Mouse (Mus musculus) limb, embryonic 15.5 days (tissue): ENCODE measurements at regions not wholly inside any gene's neighbourhood (a gene's known extent, or its start where the extent isn't known, plus 50 kb on each side); places are given as distances from the start of the nearest gene placed in this dataset.

Source experiments
- ATAC-seq: fragments of 200-750 bp; cut with Nextera tagmentation; 2 replicates; pipeline ENCODE4 v1.8.0; 2017; ENCODE audit warnings: low read depth, moderate TSS enrichment; ENCODE audit not compliant: insufficient number of reproducible peaks, low FRiP score, low TSS enrichment
- H3K27ac ChIP-seq: fragments of 300-500 bp; sonication (generic); 2 replicates; pipeline ENCODE4 v1.5.1; 2015; ENCODE audit warnings: moderate library complexity, mild to moderate bottlenecking, inconsistent platforms
- H3K27me3 ChIP-seq: fragments of 300-500 bp; sonication (generic); 2 replicates; pipeline ENCODE4 v1.6.1; 2015; ENCODE audit warnings: inconsistent platforms
- H3K36me3 ChIP-seq: fragments of 300-500 bp; sonication (generic); 2 replicates; pipeline ENCODE4 v1.6.1; 2015; ENCODE audit warnings: inconsistent platforms
- H3K4me1 ChIP-seq: fragments of 300-500 bp; sonication (generic); 2 replicates; pipeline ENCODE4 v1.6.1; 2015; ENCODE audit warnings: inconsistent platforms
- H3K4me2 ChIP-seq: fragments of 300-500 bp; sonication (generic); 2 replicates; pipeline ENCODE4 v1.6.1; 2015; ENCODE audit warnings: mild to moderate bottlenecking, inconsistent platforms
- H3K4me3 ChIP-seq: fragments of 300-500 bp; sonication (generic); 2 replicates; pipeline ENCODE4 v1.5.1; 2015; ENCODE audit warnings: mild to moderate bottlenecking, inconsistent platforms
- H3K9ac ChIP-seq: fragments of 300-500 bp; sonication (generic); 2 replicates; pipeline ENCODE4 v1.6.1; 2015; ENCODE audit warnings: inconsistent platforms
- H3K9me3 ChIP-seq: fragments of 300-500 bp; sonication (generic); 2 replicates; pipeline ENCODE4 v1.6.1; 2016; ENCODE audit warnings: inconsistent platforms
- WGBS: fragments of 180-500 bp; shearing (Covaris S2); methylation state at CpG from one replicate; pipeline ENCODE4 v1.1.7; 2015; 5-methylcytosine and 5-hydroxymethylcytosine counted together

DNA sequence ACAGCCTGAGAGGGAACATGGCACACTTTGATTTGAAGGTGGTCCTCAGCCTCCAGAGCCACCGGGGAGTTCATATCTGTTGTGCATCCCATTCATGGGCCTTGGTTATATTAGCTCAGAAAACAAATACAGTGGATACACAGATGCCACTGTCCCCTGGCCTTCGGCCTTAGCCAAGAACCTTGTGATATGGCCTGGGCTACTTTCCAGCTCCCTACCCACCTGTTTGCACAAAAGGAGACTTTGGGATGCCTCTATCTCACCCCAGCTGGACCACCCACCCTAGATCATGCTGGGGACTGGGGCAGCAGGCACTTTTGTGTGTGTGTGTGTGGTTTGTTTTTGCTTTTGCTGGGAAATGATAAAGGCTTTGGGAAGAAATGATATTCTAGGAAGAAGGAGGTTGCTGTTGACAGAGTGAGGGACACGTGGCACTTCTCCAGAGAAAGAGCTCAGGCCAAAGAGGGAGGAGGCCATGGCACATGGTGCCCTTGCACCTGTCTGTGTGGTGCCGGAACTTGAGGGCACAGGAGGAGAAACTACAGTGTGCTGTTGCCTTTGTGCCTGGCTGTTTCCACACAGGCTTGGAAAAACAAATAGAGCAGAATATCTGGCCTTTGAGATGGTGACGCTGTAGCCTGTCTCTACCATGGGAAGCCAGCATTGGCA is 135.6 kb upstream of the Id2 start:
- WGBS, result 77% methylated on average over 5 of the region's 5 CpGs
- Histone ChIP-seq H3K4me3 (no peak overlapping the region), H3K4me2 (no peak overlapping the region), H3K27me3 (no peaks in the 10 kb centered on the region), H3K4me1 (peaks cover 20% of the 10 kb centered on the region), H3K36me3 (no peaks in the 10 kb centered on the region), H3K9ac (no peak overlapping the region), H3K27ac (no peak overlapping the region), H3K9me3 (no peaks in the 10 kb centered on the region)
- no peak for ATAC-seq

DNA sequence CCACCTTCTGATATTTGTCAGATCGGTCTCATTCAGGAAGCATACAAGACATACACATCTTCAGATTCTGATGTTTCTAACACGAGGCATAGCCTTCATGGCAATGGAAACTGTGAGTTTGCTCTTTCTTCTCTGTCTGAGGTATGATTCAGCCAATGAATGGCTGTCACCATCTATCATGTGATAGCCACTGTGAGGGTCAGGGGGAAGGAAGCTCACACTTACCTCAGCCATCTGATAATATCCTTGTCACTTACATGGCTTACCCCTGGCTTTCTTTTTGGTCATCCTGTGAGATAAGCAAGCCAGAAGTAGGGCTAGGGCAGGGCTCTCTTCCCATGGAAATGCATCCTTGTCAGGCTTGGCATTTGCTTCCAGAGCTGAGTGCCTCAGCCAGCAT is 131.8 kb upstream of the Id2 start:
- Histone ChIP-seq H3K9ac (no peak overlapping the region), H3K4me2 (no peak overlapping the region), H3K27ac (no peak overlapping the region), H3K4me3 (no peak overlapping the region), H3K36me3 (no peaks in the 10 kb centered on the region), H3K27me3 (no peaks in the 10 kb centered on the region), H3K9me3 (no peaks in the 10 kb centered on the region), H3K4me1 (0 out of 2 replicates have a peak, but pooled peaks cover 11% of the 10 kb centered on the region)
- no peak for ATAC-seq
- WGBS, result 87% methylated on average over 2 of the region's 2 CpGs

DNA sequence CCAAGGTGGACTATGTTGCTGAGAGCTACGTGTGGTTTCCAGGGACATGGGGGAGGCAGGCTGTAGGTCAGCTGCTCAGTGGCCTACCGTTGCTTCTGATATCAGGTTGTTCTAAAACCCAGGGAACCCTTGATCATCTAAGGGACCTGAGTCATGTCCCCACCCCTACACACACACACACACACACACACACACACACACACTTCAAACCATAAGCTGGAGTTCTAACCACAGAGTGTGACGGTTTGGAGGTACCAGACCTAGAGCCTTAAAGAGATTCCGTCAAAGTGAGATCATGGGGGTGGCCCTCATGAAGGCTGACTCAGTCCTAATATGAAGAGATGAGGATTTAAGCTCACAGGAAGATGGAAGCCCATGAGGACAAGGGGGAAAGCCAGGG is 130.8 kb upstream of the Id2 start:
- no peaks in the 10 kb centered on the region for H3K9me3 ChIP-seq
- no peak overlapping the region for H3K4me3 ChIP-seq
- 91% methylated on average over 4 of the region's 4 CpGs for WGBS
- no peaks in the 10 kb centered on the region for H3K27me3 ChIP-seq
- H3K27ac ChIP-seq, result no peak overlapping the region
- no peak for ATAC-seq
- no peaks in the 10 kb centered on the region for H3K36me3 ChIP-seq
- H3K9ac ChIP-seq, result no peak overlapping the region
- 0 out of 2 replicates have a peak, but pooled peaks cover 4% of the 10 kb centered on the region for H3K4me1 ChIP-seq
- no peak overlapping the region for H3K4me2 ChIP-seq

DNA sequence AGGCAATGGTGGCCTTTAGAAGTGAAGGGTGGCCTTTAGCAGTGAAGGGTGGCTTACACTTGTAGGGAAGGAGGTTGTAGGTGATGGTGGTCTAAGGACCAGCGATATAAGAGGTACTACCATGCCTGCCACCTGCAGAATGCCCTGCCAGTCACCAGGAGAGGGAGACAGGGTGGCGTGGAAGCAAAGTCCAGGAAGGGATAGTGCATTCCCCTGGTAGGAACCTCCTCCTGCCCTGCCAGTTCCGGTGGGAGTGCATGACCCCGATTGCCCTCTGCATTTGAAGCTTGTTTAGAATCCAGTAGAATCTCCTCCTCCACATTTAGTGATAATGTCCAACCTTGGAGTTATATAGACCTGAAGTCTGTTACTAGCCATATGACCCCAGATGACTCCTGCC is 127.7 kb upstream of the Id2 start:
- WGBS, result 86% methylated on average over 4 of the region's 4 CpGs
- H3K36me3 ChIP-seq, result no peaks in the 10 kb centered on the region
- no peak overlapping the region for H3K27ac ChIP-seq
- ATAC-seq, result no peak
- H3K27me3 ChIP-seq, result no peaks in the 10 kb centered on the region
- H3K4me2 ChIP-seq, result no peak overlapping the region
- H3K4me1 ChIP-seq, result no peaks in the 10 kb centered on the region
- no peak overlapping the region for H3K9ac ChIP-seq
- no peaks in the 10 kb centered on the region for H3K9me3 ChIP-seq
- no peak overlapping the region for H3K4me3 ChIP-seq

DNA sequence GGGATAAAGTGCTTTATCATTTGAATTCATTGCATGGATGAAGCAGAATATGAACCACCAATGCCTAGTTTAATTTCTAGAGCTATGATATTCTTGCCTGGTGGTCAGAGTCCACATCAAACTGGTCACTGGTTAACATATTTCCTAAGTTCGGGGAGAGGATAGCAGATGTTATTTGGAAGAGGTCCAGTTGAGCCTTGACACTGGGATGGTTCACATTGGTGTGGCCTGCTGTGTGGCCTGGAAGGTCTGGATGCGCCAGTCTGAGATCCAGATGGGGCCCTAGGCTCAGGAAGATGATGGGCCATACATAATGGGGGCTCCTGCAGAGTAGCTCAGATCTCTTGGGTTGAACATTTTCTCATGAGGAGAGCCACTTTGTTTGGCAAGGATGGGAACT is 127.3 kb upstream of the Id2 start:
- WGBS, result 92% methylated on average over 2 of the region's 2 CpGs
- Histone ChIP-seq H3K27me3 (no peaks in the 10 kb centered on the region), H3K4me3 (no peak overlapping the region), H3K4me2 (no peak overlapping the region), H3K9ac (no peak overlapping the region), H3K4me1 (no peaks in the 10 kb centered on the region), H3K9me3 (no peaks in the 10 kb centered on the region), H3K36me3 (no peaks in the 10 kb centered on the region), H3K27ac (no peak overlapping the region)
- no peak for ATAC-seq

DNA sequence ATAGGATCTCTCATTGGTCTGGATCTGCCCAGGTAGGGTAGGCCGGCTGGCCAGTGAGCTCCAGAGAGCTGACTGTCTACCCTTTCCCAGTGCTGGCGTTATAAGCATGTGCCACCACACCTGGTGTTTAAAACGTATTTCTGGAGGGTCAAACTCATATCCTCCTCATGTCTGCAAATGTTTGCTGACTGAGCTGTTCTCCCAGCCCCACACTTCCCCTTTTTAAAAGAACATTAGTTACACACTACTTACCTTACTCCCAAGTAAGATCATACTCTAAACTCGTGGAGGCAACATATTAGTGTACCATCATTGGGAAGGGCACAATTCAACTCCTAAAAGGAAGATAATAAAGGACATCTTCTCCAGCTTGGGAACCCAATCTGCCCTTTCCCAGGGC is 126.6 kb upstream of the Id2 start:
- WGBS, result 78% methylated on average over 4 of the region's 4 CpGs
- ATAC-seq, result no peak
- Histone ChIP-seq H3K27me3 (no peaks in the 10 kb centered on the region), H3K9ac (no peak overlapping the region), H3K4me2 (no peak overlapping the region), H3K36me3 (no peaks in the 10 kb centered on the region), H3K9me3 (no peaks in the 10 kb centered on the region), H3K4me3 (no peak overlapping the region), H3K4me1 (no peaks in the 10 kb centered on the region), H3K27ac (no peak overlapping the region)

DNA sequence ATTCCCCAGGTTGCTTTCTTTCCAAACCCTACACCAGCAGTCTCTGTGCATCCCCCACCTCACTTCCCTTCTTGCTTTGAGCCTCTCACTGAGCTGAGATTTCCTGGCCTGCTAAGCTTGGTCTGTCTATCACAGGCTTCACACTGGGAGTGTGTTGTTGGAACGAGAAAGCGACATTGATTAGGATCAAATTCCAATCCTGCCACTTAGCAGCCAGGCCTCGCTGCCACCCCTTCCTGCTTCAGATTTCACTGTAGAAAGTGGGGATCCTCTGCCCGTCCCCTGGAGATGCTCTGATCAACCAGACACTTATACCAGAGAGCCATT is 123.8 kb upstream of the Id2 start:
- H3K27me3 ChIP-seq, result no peaks in the 10 kb centered on the region
- H3K27ac ChIP-seq, result no peak overlapping the region
- WGBS, result 39% methylated on average over 4 of the region's 4 CpGs
- no peak overlapping the region for H3K4me3 ChIP-seq
- H3K9ac ChIP-seq, result no peak overlapping the region
- no peaks in the 10 kb centered on the region for H3K36me3 ChIP-seq
- no peak overlapping the region for H3K4me2 ChIP-seq
- peaks cover 4% of the 10 kb centered on the region; the same call in 1 of the 2 replicates for H3K4me1 ChIP-seq
- no peak for ATAC-seq
- no peaks in the 10 kb centered on the region for H3K9me3 ChIP-seq

DNA sequence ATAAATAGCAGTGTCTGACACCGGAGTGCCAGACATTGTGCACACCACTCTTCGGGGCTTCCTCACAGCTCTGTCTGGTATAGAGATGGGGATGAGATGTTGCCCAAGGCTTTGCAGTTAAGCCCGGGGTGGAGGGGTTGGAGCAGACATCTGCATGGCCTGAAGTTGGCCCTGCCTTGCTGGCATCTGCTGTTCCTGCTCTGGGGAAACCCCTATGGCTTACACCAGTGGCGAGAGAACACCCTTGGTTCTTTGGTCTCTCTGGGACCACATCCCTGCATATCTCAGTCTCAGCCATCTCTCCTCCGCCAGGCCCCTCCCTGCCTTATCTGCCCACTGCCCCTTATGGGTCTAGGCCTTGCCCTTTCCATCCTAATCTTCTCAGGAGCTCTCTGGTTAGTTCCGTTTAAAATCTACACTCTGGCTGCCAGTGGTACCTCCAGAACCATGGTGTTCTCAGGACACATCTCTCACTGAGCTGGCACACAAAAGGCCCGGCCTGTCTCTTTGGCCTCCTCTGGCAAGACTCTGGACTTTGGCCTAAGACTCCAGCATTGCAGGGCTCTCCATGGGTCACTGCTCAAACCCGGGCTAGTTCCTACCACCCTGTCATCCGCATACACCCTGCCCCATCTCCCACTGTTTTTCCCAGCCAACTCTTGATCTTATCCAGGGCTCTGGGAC is 123.3 kb upstream of the Id2 start:
- Histone ChIP-seq H3K9ac (no peak overlapping the region), H3K36me3 (no peaks in the 10 kb centered on the region), H3K4me3 (no peak overlapping the region), H3K4me2 (no peak overlapping the region), H3K9me3 (no peaks in the 10 kb centered on the region), H3K27me3 (no peaks in the 10 kb centered on the region), H3K27ac (no peak overlapping the region), H3K4me1 (peaks cover 4% of the 10 kb centered on the region; the same call in 1 of the 2 replicates)
- WGBS, result 79% methylated on average over 9 of the region's 9 CpGs
- no peak for ATAC-seq

DNA sequence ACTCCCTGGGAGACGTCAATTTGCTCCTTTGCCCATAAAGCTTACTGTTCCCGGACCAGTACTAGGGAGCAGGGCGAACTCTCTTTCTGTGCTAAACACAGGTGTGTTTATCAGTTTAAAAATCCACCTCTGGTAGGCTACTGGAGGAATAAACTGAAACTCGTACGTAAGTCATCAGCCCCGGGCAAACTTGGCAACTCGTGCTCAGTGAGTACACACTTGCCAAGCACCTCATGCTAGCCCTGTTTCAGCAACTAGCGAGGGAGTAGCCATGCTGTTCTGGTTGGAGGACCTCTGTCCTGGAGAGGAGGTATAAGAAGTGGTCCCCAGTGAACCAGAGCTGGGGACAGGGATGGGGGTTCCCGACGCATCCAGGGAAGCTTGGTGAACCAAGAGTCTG is 122.6 kb upstream of the Id2 start:
- H3K4me3 ChIP-seq, result no peak overlapping the region
- H3K4me2 ChIP-seq, result no peak overlapping the region
- no peak overlapping the region for H3K9ac ChIP-seq
- H3K27ac ChIP-seq, result no peak overlapping the region
- no peaks in the 10 kb centered on the region for H3K9me3 ChIP-seq
- no peaks in the 10 kb centered on the region for H3K36me3 ChIP-seq
- H3K27me3 ChIP-seq, result no peaks in the 10 kb centered on the region
- peaks cover 4% of the 10 kb centered on the region; the same call in 1 of the 2 replicates for H3K4me1 ChIP-seq
- WGBS, result 63% methylated on average over 10 of the region's 10 CpGs
- no peak for ATAC-seq

DNA sequence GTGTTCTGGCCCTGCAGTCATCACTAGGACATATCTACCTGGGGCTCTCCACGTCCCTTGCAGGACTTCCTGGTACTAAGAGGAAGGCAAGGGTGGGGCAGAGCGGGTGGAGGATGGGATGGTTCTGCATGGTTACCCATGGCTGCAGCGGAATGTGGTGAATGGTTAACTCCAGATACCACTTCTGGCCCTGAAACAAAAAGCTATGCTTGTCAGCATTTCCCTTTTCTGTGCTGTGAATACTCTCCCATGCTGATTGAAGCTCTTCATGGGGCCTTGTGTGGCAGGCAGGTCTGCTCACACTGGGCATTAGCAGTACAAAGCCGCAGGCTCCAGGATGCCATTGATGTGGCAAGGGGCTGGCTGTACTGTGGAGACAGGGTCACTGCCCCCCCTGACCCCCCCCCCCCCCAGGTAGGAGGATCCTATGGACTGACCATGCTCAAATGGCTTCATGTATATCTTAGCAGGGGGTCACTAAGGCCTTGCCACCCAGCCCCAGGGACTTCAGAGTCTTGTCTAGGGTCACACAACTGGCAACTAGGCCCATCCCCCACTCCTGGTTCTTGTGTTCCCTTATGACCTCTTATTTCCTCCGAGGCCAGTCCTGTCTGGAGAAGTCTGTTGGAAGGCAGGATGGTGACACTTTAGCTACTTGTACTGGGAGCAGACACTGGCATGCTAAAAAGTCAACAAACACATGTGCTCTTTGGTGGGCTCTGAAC is 120.0 kb upstream of the Id2 start:
- no peaks in the 10 kb centered on the region for H3K36me3 ChIP-seq
- no peak overlapping the region for H3K4me2 ChIP-seq
- peaks cover 4% of the 10 kb centered on the region; the same call in 1 of the 2 replicates for H3K4me1 ChIP-seq
- no peak overlapping the region for H3K4me3 ChIP-seq
- H3K27me3 ChIP-seq, result no peaks in the 10 kb centered on the region
- H3K9ac ChIP-seq, result no peak overlapping the region
- ATAC-seq, result no peak
- 58% methylated on average over 5 of the region's 5 CpGs for WGBS
- H3K27ac ChIP-seq, result no peak overlapping the region
- H3K9me3 ChIP-seq, result no peaks in the 10 kb centered on the region

DNA sequence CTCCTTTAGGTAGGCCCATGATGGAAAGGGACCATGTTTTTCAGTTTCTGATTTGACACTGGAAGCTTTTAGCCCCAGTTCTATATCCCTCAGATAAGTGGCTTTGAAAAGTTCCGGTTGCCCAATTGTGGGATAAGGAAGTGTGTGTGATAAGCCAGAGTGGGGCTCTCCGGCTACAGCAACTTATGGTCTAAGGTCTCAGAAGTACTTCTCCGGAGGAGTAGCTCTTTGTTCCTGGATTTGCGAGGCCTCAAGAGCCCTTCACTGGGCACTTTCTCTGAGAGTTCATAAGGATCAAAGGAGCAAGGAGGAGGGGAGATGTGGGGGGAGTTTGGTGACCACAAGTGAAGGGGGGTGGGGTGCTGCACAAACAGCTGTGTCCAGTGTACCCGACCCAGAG is 118.3 kb upstream of the Id2 start:
- Histone ChIP-seq H3K36me3 (no peaks in the 10 kb centered on the region), H3K9ac (no peak overlapping the region), H3K4me2 (no peak overlapping the region), H3K27me3 (no peaks in the 10 kb centered on the region), H3K4me3 (no peak overlapping the region), H3K4me1 (peaks cover 4% of the 10 kb centered on the region; the same call in 1 of the 2 replicates), H3K27ac (no peak overlapping the region), H3K9me3 (no peaks in the 10 kb centered on the region)
- 60% methylated on average over 5 of the region's 5 CpGs for WGBS
- no peak for ATAC-seq

DNA sequence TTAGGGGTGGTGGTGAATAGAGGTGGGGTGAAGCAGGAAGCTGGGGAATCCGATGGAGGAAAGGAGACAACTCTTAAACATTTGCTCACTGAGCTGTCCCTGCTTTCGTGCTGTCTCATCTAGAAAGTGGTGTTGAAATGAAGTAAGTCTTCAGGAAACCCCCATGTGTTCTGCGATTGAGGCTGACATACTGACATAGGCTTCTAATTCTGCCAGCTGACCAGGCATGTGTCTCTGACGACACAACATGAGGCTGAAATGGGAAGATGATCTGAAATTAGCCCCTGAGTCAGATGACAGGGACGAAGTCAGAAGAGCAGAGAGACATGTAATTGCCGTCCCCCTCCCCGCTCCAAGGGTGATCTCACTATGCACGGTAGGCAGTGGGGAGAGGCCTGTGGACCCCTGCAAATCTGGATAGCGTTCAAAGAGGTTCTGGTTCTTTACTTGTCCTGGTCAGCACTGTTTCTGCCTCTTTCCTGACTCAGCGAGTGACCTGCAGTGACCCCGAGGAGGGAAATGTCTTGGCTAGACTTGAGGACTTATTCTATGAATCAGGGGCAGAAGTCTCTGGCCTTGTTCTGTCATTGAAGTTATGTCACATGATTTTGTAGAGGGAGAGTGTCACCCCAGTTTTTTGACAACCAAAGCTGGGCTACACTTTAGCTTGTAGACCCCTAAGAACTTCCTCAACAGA is 117.0 kb upstream of the Id2 start:
- H3K9me3 ChIP-seq, result no peaks in the 10 kb centered on the region
- no peak for ATAC-seq
- no peak overlapping the region for H3K27ac ChIP-seq
- H3K9ac ChIP-seq, result no peak overlapping the region
- H3K27me3 ChIP-seq, result no peaks in the 10 kb centered on the region
- no peaks in the 10 kb centered on the region for H3K36me3 ChIP-seq
- H3K4me2 ChIP-seq, result no peak overlapping the region
- 79% methylated on average over 11 of the region's 11 CpGs for WGBS
- H3K4me3 ChIP-seq, result no peak overlapping the region
- peaks cover 11% of the 10 kb centered on the region for H3K4me1 ChIP-seq
